Mouse (Mus musculus): Measurements from ENCODE around the gene Thumpd1. TPM values are rescaled to one million over a fixed set of nuclear protein-coding genes. Genes with fewer than 3 reads are reported as not detected.

Thumpd1 gene
- 37.5 and 53.4 TPM in 2 replicates for total RNA-seq (2014; rRNA removed)
- polyA plus RNA-seq (2015; fragmentation: Nextera tagmentation; extraction: Ambion mirVana): 69.1 and 71.3 TPM in 2 replicates

DNA sequence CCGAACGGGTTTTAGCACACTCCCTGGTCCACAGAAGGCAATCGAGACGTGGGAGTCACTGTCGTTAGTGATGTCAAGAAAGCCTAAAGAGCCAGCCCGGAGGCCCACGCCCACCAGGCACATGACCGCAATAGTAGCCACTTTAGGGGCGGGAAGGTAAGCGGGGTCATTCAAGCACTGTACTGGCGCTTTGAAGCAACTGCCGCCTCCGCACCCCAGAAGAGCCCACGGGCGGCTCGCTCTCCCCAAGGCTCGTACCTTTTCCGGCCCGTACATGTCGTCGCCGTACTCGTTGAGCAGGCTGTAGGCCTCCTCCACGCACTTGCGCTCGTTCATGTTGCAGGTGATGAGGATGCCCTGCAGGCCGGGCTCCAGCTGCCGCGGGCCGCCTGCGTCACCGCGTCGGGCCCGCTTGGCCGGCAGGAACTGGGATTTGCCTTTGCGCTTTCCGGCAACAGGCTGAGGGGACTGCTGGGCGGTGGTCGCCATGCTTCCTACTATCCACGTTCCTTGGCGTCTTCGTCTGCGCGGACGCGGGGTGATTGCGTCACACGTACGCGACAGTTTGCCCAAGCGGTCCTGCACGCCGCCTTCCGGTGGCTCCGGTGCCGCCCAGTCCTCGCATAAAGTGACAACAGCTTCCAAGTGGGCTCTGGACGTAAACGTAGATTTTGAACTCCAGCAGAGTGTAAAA, at the start of gene Thumpd1:
TSS of gene Thumpd1 (minus strand) at position 546 of the 694 bp plus-strand sequence.
- Histone ChIP-seq H3K36me3 (ENCODE audit: insufficient read depth, low read length) (peaks cover 17% of the 10 kb centered on the region), H3K4me2 (ENCODE audit: low read depth, low read length, poor library complexity, severe bottlenecking) (peak within 1 kb of the TSS; percentile 73), H3K9ac (replicated peaks; ENCODE audit: low read length, poor library complexity, severe bottlenecking) (peak within 1 kb of the TSS; percentile 84), H3K9me3 (ENCODE audit: low read length) (no peaks in the 10 kb centered on the region), H3K4me3 (ENCODE audit: low read depth, low read length) (peak within 1 kb of the TSS; percentile 74), H3K27me3 (ENCODE audit: insufficient read depth, low read length) (no peaks in the 10 kb centered on the region), H3K27ac (ENCODE audit: low read depth, low read length) (peak within 1 kb of the TSS; percentile 77), H3K4me1 (ENCODE audit: insufficient read depth, low read length) (no peaks in the 10 kb centered on the region)
- peak; percentile 82 for TF ChIP-seq CTCF (IDR thresholded peaks at IDR 0.05)
- ATAC-seq (ENCODE audit: low FRiP score) (peak; percentile 96), DNase-seq (ENCODE audit: low spot score) (peak; percentile 96)
- WGBS: under 1% methylated on average over 60 of the region's 60 CpGs

- WGBS: 95% methylated on average over 8 of the region's 8 CpGs
- Histone ChIP-seq H3K4me2 (ENCODE audit: low read depth, low read length, poor library complexity, severe bottlenecking) (no peak overlapping the region), H3K4me3 (ENCODE audit: low read depth, low read length) (no peak overlapping the region), H3K4me1 (ENCODE audit: insufficient read depth, low read length) (no peaks in the 10 kb centered on the region), H3K9ac (replicated peaks; ENCODE audit: low read length, poor library complexity, severe bottlenecking) (no peak overlapping the region), H3K27ac (ENCODE audit: low read depth, low read length) (no peak overlapping the region), H3K36me3 (ENCODE audit: insufficient read depth, low read length) (no peaks in the 10 kb centered on the region), H3K27me3 (ENCODE audit: insufficient read depth, low read length) (no peaks in the 10 kb centered on the region), H3K9me3 (ENCODE audit: low read length) (no peaks in the 10 kb centered on the region)
- DNase-seq (ENCODE audit: low spot score) (no peak), ATAC-seq (ENCODE audit: low FRiP score) (no peak)
- TF ChIP-seq CTCF (IDR thresholded peaks at IDR 0.05): no peak
Measured at GRCm38 (mm10) chr7:119769895-119770294, 49.3 kb upstream of the Thumpd1 start.

GRCm38 (mm10) chr7:119766996-119767395, 46.4 kb upstream of the Thumpd1 start:
- Histone ChIP-seq H3K36me3 (ENCODE audit: insufficient read depth, low read length) (no peaks in the 10 kb centered on the region), H3K27me3 (ENCODE audit: insufficient read depth, low read length) (no peaks in the 10 kb centered on the region), H3K9ac (replicated peaks; ENCODE audit: low read length, poor library complexity, severe bottlenecking) (no peak overlapping the region), H3K4me2 (ENCODE audit: low read depth, low read length, poor library complexity, severe bottlenecking) (no peak overlapping the region), H3K9me3 (ENCODE audit: low read length) (no peaks in the 10 kb centered on the region), H3K27ac (ENCODE audit: low read depth, low read length) (no peak overlapping the region), H3K4me3 (ENCODE audit: low read depth, low read length) (no peak overlapping the region), H3K4me1 (ENCODE audit: insufficient read depth, low read length) (no peaks in the 10 kb centered on the region)
- 84% methylated on average over 6 of the region's 6 CpGs for whole genome bisulfite sequencing
- TF ChIP-seq CTCF (IDR thresholded peaks at IDR 0.05): no peak
- no peak for DNase-seq (ENCODE audit: low spot score)
- no peak for ATAC-seq (ENCODE audit: low FRiP score)

GRCm38 (mm10) chr7:119764377-119764776, 43.8 kb upstream of the Thumpd1 start:
- WGBS: 95% methylated on average over 3 of the region's 3 CpGs
- Histone ChIP-seq H3K9me3 (ENCODE audit: low read length) (no peaks in the 10 kb centered on the region), H3K27me3 (ENCODE audit: insufficient read depth, low read length) (no peaks in the 10 kb centered on the region), H3K9ac (replicated peaks; ENCODE audit: low read length, poor library complexity, severe bottlenecking) (no peak overlapping the region), H3K27ac (ENCODE audit: low read depth, low read length) (no peak overlapping the region), H3K4me2 (ENCODE audit: low read depth, low read length, poor library complexity, severe bottlenecking) (no peak overlapping the region), H3K36me3 (ENCODE audit: insufficient read depth, low read length) (no peaks in the 10 kb centered on the region), H3K4me1 (ENCODE audit: insufficient read depth, low read length) (no peaks in the 10 kb centered on the region), H3K4me3 (ENCODE audit: low read depth, low read length) (no peak overlapping the region)
- DNase-seq (ENCODE audit: low spot score) (no peak), ATAC-seq (ENCODE audit: low FRiP score) (no peak)
- TF ChIP-seq CTCF (IDR thresholded peaks at IDR 0.05): no peak

- no peak for TF ChIP-seq CTCF (IDR thresholded peaks at IDR 0.05)
- no peak overlapping the region for H3K27ac ChIP-seq (ENCODE audit: low read depth, low read length)
- no peak for DNase-seq (ENCODE audit: low spot score)
- no peak overlapping the region for H3K4me2 ChIP-seq (ENCODE audit: low read depth, low read length, poor library complexity, severe bottlenecking)
- 69% methylated on average over 4 of the region's 4 CpGs for WGBS
- H3K4me1 ChIP-seq (ENCODE audit: insufficient read depth, low read length): no peaks in the 10 kb centered on the region
- H3K4me3 ChIP-seq (ENCODE audit: low read depth, low read length): no peak overlapping the region
- no peak overlapping the region for H3K9ac ChIP-seq (replicated peaks; ENCODE audit: low read length, poor library complexity, severe bottlenecking)
- no peaks in the 10 kb centered on the region for H3K9me3 ChIP-seq (ENCODE audit: low read length)
- no peak for ATAC-seq (ENCODE audit: low FRiP score)
- H3K36me3 ChIP-seq (ENCODE audit: insufficient read depth, low read length): no peaks in the 10 kb centered on the region
- no peaks in the 10 kb centered on the region for H3K27me3 ChIP-seq (ENCODE audit: insufficient read depth, low read length)
Measured at GRCm38 (mm10) chr7:119762166-119762697, 41.6 kb upstream of the Thumpd1 start.

GRCm38 (mm10) chr7:119760527-119760951, 39.9 kb upstream of the Thumpd1 start, which contains the start of gene Acsm3:
TSS of gene Acsm3 (plus strand) at chr7:119760923.
- H3K27me3 ChIP-seq (ENCODE audit: insufficient read depth, low read length): no peaks in the 10 kb centered on the region
- no peaks in the 10 kb centered on the region for H3K9me3 ChIP-seq (ENCODE audit: low read length)

More at GRCm38 (mm10) chr7:119760527-119760951, 39.9 kb upstream of the Thumpd1 start, which contains the start of gene Acsm3:
- no peak within 1 kb of the TSS for H3K27ac ChIP-seq (ENCODE audit: low read depth, low read length)
- H3K9ac ChIP-seq (replicated peaks; ENCODE audit: low read length, poor library complexity, severe bottlenecking): no peak within 1 kb of the TSS
- DNase-seq (ENCODE audit: low spot score): no peak
- ATAC-seq (ENCODE audit: low FRiP score): no peak
- TF ChIP-seq CTCF (IDR thresholded peaks at IDR 0.05): no peak
- H3K4me3 ChIP-seq (ENCODE audit: low read depth, low read length): no peak within 1 kb of the TSS
- no peak within 1 kb of the TSS for H3K4me2 ChIP-seq (ENCODE audit: low read depth, low read length, poor library complexity, severe bottlenecking)
- no peaks in the 10 kb centered on the region for H3K4me1 ChIP-seq (ENCODE audit: insufficient read depth, low read length)
- WGBS: 85% methylated on average over 11 of the region's 11 CpGs
- H3K36me3 ChIP-seq (ENCODE audit: insufficient read depth, low read length): no peaks in the 10 kb centered on the region
